Mouse (Mus musculus): ENCODE data around the gene Arhgap45.

The Arhgap45 gene

GRCm38 (mm10) chr10:80013609-80014008, 2.8 kb upstream of the Arhgap45 start:
- in situ Hi-C loops (cut with MboI, MseI), result no loop called here

- in situ Hi-C loops (cut with MboI, MseI), result no loop called here
Measured at GRCm38 (mm10) chr10:80014484-80015290, 1.8 kb upstream of the Arhgap45 start.

- in situ Hi-C loops (cut with MboI, MseI), result no loop called here
Measured at GRCm38 (mm10) chr10:80015583-80015982, 870 bp upstream of the Arhgap45 start.

GRCm38 (mm10) chr10:80016931-80017330, 478 bp downstream of the Arhgap45 start:
- in situ Hi-C loops (cut with MboI, MseI), result no loop called here

DNA sequence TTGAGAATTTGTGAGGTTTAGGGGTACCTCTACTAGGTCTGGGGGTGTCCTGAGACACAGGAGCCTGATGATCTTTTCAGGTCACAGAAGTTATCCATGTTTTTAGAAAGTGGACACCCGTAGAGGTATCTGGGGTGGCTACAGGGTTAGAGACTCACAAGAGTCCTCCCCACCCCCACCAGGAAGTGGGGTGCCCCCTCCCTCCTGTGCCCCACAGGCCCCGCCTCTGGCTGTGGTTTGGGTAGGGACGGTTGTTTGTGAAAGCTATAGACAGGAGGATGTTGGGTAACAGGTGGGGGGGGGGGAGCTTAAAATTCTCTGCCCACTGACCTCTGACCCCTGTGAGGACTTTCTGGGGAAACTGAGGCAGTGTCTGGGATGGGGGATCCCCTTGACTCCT, 908 bp downstream of the Arhgap45 start:
- in situ Hi-C loops (cut with MboI, MseI), result no loop called here

- in situ Hi-C loops (cut with MboI, MseI), result no loop called here
Measured at GRCm38 (mm10) chr10:80017771-80018170, 1.3 kb downstream of the Arhgap45 start.

DNA sequence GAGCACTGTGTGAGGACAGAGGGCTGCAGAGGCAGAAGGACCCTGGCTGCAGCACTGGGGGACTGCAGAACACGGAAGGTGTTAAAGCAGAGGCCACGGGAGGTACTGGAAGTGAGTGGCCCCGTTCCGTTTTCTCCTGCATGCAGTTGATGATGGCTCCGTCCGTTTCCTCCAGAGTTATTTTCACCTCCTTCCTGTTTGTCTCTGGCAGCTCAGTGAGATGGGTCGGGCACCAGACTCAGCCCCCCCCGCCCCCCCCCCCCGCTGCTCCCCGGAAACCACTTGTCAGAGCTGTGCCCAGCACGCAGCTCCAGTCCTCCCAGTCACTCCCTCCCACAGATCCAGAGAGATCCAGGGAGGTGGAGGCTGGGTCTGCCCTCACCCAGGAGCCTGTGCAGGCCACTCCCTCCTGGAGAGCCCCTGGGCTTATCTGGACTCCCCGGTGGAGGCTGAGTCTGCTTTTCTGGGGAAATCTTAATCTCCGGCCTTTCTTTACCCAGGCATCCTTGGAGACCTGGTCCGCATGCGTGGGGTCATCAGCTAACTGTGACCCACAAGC, 2.4 kb downstream of the Arhgap45 start:
- in situ Hi-C loops (cut with MboI, MseI), result no loop called here

DNA sequence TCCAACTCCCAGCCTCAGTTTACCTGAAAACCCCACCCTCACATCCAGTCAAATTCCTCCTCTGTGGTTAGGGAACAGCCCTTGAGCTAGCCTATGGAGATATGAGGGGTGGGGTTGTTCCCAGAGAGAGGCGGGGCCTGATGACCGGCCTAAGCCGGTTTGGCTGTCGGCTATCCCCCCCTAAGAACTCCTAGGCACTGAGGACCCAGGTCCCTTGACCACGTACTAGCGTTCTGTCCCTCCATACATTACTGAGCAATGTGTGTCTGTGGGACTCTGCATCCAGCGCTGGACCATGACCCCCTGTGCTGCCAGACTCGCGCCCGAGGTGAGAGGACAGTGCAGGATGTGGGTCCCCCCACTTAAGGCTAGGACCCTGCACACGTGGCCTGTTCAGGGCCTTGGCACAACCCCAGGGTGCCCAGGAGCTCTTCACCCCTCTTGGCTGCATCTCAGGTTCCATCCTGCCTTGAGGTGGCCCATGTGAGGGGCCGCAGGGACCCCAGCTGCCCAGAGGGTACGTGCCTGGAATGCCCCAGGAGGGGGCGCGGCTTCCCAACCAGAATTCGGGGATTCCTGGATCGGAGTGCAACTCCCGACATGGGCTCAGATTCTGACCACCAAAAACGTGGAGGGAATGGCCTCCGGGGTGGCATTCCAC, 3.1 kb downstream of the Arhgap45 start:
- in situ Hi-C loops (cut with MboI, MseI), result loop anchor here in 1 of 2 experiments (5.0 kb wide), 1 partner anchor 663 kb away; no protein-coding TSS in a partner anchor

DNA sequence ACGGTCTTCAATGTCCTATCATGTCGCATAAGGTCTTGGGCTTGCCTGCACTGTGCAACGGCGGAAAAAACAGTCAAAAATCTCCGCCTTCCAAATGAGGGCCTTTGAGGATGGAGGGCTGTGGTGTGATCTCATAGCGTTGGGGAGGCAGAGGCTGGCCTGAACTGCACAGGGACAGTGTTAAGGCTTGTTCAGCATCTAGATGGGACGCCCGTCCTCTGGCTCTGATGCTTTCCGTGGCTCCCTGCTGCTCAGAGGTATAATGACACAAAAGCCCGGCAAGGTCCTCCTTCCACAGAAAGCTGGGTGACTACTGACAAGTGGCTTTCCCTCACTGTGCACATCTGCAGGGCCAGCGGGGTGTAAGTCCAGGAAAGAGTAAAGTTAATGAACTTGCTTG, 3.7 kb downstream of the Arhgap45 start:
- in situ Hi-C loops (cut with MboI, MseI), result loop anchor here in 1 of 2 experiments (5.0 kb wide), 1 partner anchor 662 kb away; no protein-coding TSS in a partner anchor

- in situ Hi-C loops (cut with MboI, MseI), result loop anchor here in 1 of 2 experiments (5.0 kb wide), 1 partner anchor 662 kb away; no protein-coding TSS in a partner anchor
Measured at GRCm38 (mm10) chr10:80020603-80021319, 4.3 kb downstream of the Arhgap45 start.

- in situ Hi-C loops (cut with MboI, MseI), result loop anchor here in 1 of 2 experiments (5.0 kb wide), 1 partner anchor 661 kb away; no protein-coding TSS in a partner anchor
Measured at GRCm38 (mm10) chr10:80021320-80021641, 4.8 kb downstream of the Arhgap45 start.

DNA sequence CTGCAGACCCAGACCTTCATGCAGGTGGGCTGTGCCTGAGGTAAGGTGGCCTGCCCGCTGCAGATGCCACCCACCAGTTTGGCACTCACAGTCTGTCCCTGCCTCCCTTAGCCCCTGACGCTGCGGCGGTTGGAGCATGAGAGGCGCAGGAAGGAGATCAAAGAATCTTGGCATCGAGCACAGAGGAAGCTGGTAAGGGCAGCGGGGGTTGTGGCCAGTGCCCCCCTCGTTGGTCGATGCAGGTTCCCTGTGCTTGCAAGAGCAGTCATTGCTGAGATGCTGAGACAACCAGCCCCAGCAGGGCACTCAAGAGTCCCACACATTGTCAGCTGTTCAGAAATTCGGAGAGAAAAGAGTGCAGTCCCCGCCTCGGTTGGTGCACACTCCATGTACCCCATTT, 5.7 kb downstream of the Arhgap45 start:
- in situ Hi-C loops (cut with MboI, MseI), result loop anchor here in 1 of 2 experiments (5.0 kb wide), 1 partner anchor 660 kb away; no protein-coding TSS in a partner anchor

- in situ Hi-C loops (cut with MboI, MseI), result loop anchor here in 1 of 2 experiments (5.0 kb wide), 1 partner anchor 659 kb away; no protein-coding TSS in a partner anchor
Measured at GRCm38 (mm10) chr10:80022806-80023205, 6.4 kb downstream of the Arhgap45 start.

- in situ Hi-C loops (cut with MboI, MseI), result loop anchor here in 1 of 2 experiments (5.0 kb wide), 1 partner anchor 659 kb away; no protein-coding TSS in a partner anchor
Measured at GRCm38 (mm10) chr10:80023758-80024157, 7.3 kb downstream of the Arhgap45 start.

DNA sequence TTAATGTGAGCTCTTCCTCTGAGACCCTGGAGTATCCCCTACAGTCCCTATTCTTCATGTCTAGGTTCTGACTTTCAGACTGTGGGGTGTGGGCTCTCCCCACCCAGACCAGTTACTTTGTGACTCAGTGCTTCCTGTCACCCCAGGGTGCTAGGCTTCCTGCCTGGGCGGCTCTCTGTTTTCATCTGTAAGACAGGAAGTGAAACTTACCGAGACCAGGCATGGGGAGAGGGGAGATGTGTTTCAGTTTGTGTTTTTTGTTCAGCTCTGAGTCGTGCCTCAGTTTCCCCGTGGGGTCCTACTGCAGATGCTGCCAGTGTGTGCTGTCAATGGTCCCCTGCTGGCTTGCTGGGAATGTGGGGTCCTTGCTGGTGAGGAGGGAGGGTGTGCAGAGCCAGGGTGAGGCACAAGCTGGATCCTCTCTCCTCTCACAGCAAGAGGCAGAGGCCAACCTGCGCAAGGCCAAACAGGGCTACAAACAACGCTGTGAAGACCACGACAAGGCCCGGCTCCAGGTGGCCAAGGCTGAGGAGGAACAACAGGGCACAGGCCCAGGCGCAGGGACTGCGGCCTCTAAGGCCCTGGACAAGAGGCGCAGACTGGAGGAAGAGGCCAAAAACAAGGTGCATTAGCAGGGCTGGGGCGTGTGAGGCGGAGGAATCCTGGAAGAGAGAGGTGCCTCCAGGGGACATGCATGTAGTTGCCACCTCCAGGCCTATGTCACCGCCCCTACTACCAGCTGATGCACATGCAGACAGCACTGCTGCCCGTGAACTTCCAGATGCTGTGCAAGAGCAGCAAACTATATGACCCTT, 8.0 kb downstream of the Arhgap45 start:
- in situ Hi-C loops (cut with MboI, MseI), result loop anchor here in 1 of 2 experiments (5.0 kb wide), 1 partner anchor 658 kb away; no protein-coding TSS in a partner anchor

GRCm38 (mm10) chr10:80025044-80025347, 8.5 kb downstream of the Arhgap45 start:
- in situ Hi-C loops (cut with MboI, MseI), result no loop called here

DNA sequence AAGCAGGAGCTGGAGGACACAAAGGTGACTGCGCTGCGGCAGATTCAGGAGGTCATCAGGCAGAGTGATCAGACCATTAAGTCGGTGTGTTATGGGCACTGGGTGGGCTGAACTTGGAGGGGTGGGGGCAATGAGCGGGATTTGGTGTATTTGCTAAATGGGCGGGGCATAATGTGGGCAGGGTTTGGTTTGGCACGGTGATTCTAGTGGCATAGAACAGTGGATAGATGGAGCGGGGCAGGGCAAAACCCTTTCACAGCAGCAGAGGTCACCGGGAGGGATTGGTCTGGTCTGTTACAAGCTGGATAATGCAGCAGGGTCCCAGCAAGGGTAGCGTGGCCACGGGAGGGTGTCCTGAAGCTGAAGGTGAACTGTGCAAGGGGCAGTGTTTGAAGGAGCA, 9.0 kb downstream of the Arhgap45 start:
- in situ Hi-C loops (cut with MboI, MseI), result no loop called here

GRCm38 (mm10) chr10:80025889-80026288, 9.4 kb downstream of the Arhgap45 start:
- in situ Hi-C loops (cut with MboI, MseI), result no loop called here

DNA sequence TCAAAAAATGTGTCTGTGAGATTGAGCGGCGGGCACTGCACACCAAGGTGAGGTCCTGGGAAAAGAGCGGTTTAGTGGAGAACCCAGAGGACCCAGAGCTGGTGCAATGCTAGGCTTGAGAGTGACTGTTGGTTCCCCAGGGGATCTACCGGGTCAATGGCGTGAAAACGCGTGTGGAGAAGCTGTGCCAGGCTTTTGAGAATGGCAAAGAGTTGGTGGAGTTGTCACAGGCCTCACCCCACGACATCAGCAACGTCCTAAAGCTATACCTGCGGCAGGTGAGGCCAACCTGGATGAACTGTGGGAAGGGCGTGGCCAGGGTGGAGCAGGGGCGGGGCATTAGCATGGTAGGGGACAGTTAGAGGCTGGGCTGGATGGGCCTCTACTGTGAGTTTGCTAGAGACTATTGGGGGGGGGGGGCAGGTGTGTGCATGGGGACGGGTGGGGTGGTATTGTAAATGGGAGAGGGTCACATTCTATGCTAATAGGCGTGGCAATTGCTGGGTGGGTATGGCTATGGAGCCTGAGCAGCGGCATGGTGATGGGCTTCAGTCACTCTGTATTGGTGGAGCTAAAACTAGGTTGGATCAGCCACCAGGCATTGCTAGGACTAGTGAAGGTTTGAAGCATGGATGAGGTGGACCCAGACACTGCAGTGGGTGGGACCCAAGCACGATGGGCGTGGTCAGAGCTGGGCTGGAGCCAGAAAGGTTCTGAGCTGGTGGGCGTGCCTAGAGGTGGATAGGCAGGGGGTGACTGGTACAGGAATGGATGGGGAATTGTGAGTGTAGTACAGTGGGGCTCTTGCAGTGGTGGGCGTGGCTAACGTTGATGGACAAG, 11.4 kb downstream of the Arhgap45 start:
- in situ Hi-C loops (cut with MboI, MseI), result no loop called here

DNA sequence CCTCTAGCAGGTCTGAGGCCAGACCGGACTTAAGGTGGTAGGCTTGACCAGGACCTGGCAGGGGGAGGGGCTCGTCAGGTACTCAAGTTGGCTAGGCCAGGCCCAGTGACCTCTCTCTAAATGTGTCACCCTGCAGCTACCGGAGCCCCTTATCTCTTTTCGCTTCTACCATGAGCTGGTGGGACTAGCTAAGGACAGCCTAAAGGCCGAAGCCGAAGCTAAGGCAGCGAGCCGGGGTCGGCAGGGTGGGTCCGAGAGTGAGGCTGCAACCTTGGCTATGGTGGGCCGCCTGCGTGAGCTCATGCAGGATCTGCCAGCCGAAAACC, 12.0 kb downstream of the Arhgap45 start:
- in situ Hi-C loops (cut with MboI, MseI), result no loop called here
